Mouse (Mus musculus) ES-E14 (cell line): ENCODE measurements at regions not wholly inside any gene's neighbourhood (a gene's known extent, or its start where the extent isn't known, plus 50 kb on each side); places are given as distances from the start of the nearest gene placed in this dataset.

ENCODE experiments used
- CHD2 ChIP-seq: IDR thresholded peaks from 2 replicates; pipeline ENCODE4 v1.6.1; 2014; ENCODE audit warnings: mild to moderate bottlenecking, low read depth, low read length, inconsistent platforms
- HCFC1 ChIP-seq: IDR thresholded peaks from 2 replicates; pipeline ENCODE4 v1.6.1; 2012; ENCODE audit warnings: low read length, inconsistent platforms, borderline replicate concordance; ENCODE audit not compliant: insufficient read depth
- MAFK ChIP-seq: IDR thresholded peaks from 2 replicates; pipeline ENCODE4 v1.6.1; 2014; ENCODE audit warnings: mild to moderate bottlenecking, low read depth, low read length, inconsistent platforms; ENCODE audit not compliant: insufficient read depth
- ZNF384 ChIP-seq: IDR thresholded peaks from 2 replicates; pipeline ENCODE4 v1.6.1; 2012; ENCODE audit warnings: low read depth, low read length, inconsistent platforms

DNA sequence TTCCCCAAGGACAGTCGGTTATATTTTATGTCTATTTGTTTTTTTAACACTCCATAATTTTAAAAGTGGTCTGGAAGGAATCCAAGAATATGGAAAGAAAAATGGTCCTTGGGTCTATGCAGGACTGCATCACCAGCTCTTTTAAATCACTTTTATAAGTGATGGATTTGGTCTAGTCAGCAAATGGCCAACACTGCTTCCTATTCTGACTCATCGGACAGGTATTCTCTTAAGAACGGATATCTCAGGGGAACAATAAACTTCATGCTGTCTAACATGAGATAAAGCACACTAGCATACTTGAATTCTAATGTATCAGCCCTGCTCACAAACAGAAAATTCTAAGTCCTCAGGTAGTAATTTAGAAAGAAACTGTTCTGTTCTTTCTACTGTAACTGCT lies 259.8 kb downstream of the Usp25 start:
- TF ChIP-seq HCFC1, result no peak
- no peak for TF ChIP-seq CHD2
- no peak for TF ChIP-seq MAFK
- no peak for TF ChIP-seq ZNF384
